Mouse (Mus musculus) CH12.LX (cell line): ENCODE data around the gene Gpat3.

ENCODE experiments used
- CHD2 ChIP-seq: IDR thresholded peaks from 2 replicates; pipeline ENCODE4 v1.6.1; 2011; ENCODE audit warnings: low read length, improper control_type of control experiment
- CTCF ChIP-seq, 2 experiments: IDR thresholded peaks in 1 of 2; conservative IDR thresholded peaks in 1 of 2; 2 replicates each; pipeline ENCODE4 v1.5.1; 2011 to 2012; ENCODE audit warnings: low read depth in 2 of 2, low read length in 2 of 2, improper control_type of control experiment in 1 of 2, inconsistent platforms in 1 of 2, mild to moderate bottlenecking in 1 of 2, moderate library complexity in 1 of 2
- E2F4 ChIP-seq: IDR thresholded peaks from 2 replicates; pipeline ENCODE4 v1.6.1; 2011; ENCODE audit warnings: low read depth, low read length, improper control_type of control experiment; ENCODE audit not compliant: insufficient replicate concordance
- EP300 ChIP-seq: IDR thresholded peaks from 2 replicates; pipeline ENCODE4 v1.6.1; 2011; ENCODE audit warnings: low read length, improper control_type of control experiment
- ETS1 ChIP-seq: conservative IDR thresholded peaks from 2 replicates; pipeline ENCODE4 v1.6.1; 2012; ENCODE audit warnings: low read depth, mild to moderate bottlenecking, inconsistent platforms, low read length, improper control_type of control experiment, moderate library complexity
- MXI1 ChIP-seq: IDR thresholded peaks from 2 replicates; pipeline ENCODE4 v1.6.1; 2011; ENCODE audit warnings: mild to moderate bottlenecking, low read depth, low read length, improper control_type of control experiment
- RAD21 ChIP-seq: IDR thresholded peaks from 2 replicates; pipeline ENCODE4 v1.6.1; 2011; ENCODE audit warnings: low read depth, mild to moderate bottlenecking, low read length, improper control_type of control experiment, moderate library complexity
- UBTF ChIP-seq: IDR thresholded peaks from 2 replicates; pipeline ENCODE4 v1.6.1; 2012; ENCODE audit warnings: low read depth, mild to moderate bottlenecking, inconsistent platforms, low read length, improper control_type of control experiment, moderate library complexity
- ZC3H11A ChIP-seq: IDR thresholded peaks from 2 replicates; pipeline ENCODE4 v1.6.1; 2012; ENCODE audit warnings: low read depth, mild to moderate bottlenecking, inconsistent platforms, low read length, improper control_type of control experiment

GRCm38 (mm10) chr5:100913274-100913673, 67.8 kb downstream of the Gpat3 start:
- TF ChIP-seq CHD2 (no peak), CTCF (conservative IDR thresholded peaks at IDR 0.05 in 1 of 2, IDR thresholded peaks at IDR 0.05 in 1 of 2; ENCODE audit: low read depth in 2 of 2, low read length in 2 of 2) (no peak), E2F4 (no peak), EP300 (no peak), ETS1 (no peak), MXI1 (no peak), RAD21 (no peak), ZC3H11A (no peak), UBTF (no peak)
